Comparison of ENCODE assay signal across 11 mouse cellular contexts in genomic region chr13:57055409-57056195, GRCm38 (mm10).
A peak's percentile ranks its signal among the peaks of the same experiment; 100 is the strongest.
DNase-seq lines count a peak whose midpoint lies in the region; ATAC-seq and TF ChIP-seq lines count a peak whose summit lies in the region.
"Had no signal": no experiment of that assay in that cellular context is flagged by ENCODE, and none has a peak within 500 bp of the region (broad histone marks: within the 10 kb centered on the region; RNA-seq: fewer than 3 reads in every experiment).

No protein-coding gene starts in this region.

- intact Hi-C loops in heart, adult 2 months (cut with DNase I): no loop called here
- intact Hi-C loops in left cerebral cortex, postnatal 10 days (cut with DNase I): no loop called here

- peak; percentile 58 for DNase-seq in heart, adult 11 months
- no peak for DNase-seq in heart, adult 2 months
- DNase-seq in brain, embryonic 14.5 days (ENCODE audit: low read depth): peak; percentile 84
- DNase-seq in midbrain, postnatal 0 days (ENCODE audit: low spot score): peak; percentile 51
- no peak for DNase-seq in left cerebral cortex, postnatal 10 days (ENCODE audit: extremely low spot score in 1 of 2, low spot score in 2 of 2)
- DNase-seq in lung, adult 2 months: no peak
- DNase-seq in left cerebral cortex, adult 11 months (ENCODE audit: low spot score): no peak
- DNase-seq: adrenal gland, postnatal 36 days; B cell, adult 2 months; cerebellum, postnatal 36 days had no signal

- TF ChIP-seq POLR2A in heart, adult 2 months (IDR thresholded peaks at IDR 0.05; ENCODE audit: insufficient read depth, low read depth, low read length): no peak
- TF ChIP-seq POLR2A in brain, embryonic 14.5 days (IDR thresholded peaks at IDR 0.05; ENCODE audit: borderline replicate concordance, extremely low read depth, insufficient read depth, insufficient read length, poor library complexity, severe bottlenecking): no peak
- no peak for TF ChIP-seq POLR2A in lung, adult 2 months (IDR thresholded peaks at IDR 0.05; ENCODE audit: borderline replicate concordance, extremely low read depth, low read depth, low read length)

- no peaks in the 10 kb centered on the region for H3K27me3 ChIP-seq in heart, adult 2 months (ENCODE audit: control insufficient read depth, insufficient read depth, low read length)
- H3K27me3 ChIP-seq in hindbrain, embryonic 13.5 days: no peaks in the 10 kb centered on the region
- H3K27me3 ChIP-seq in midbrain, postnatal 0 days (ENCODE audit: insufficient read depth, low read length): no peaks in the 10 kb centered on the region

- WGBS in heart, adult 2 months: 81% methylated on average over 12 of the region's 12 CpGs
- WGBS in hindbrain, embryonic 13.5 days: 42% methylated on average over 12 of the region's 12 CpGs
- 34% methylated on average over 12 of the region's 12 CpGs for WGBS in midbrain, postnatal 0 days
- 70% methylated on average over 12 of the region's 12 CpGs for WGBS in lung, adult 2 months

- no peak for TF ChIP-seq EP300 in heart, adult 2 months (IDR thresholded peaks at IDR 0.05; ENCODE audit: insufficient read depth, low read depth, low read length)

- TF ChIP-seq CTCF in heart, adult 2 months (IDR thresholded peaks at IDR 0.05): no peak
- TF ChIP-seq CTCF in brain, embryonic 14.5 days (IDR thresholded peaks at IDR 0.05; ENCODE audit: borderline replicate concordance, extremely low read depth, insufficient read depth, insufficient read length): no peak
- no peak for TF ChIP-seq CTCF in midbrain, postnatal 0 days (IDR thresholded peaks at IDR 0.05)
- no peak for TF ChIP-seq CTCF in lung, adult 2 months (IDR thresholded peaks at IDR 0.05; ENCODE audit: insufficient read depth, low read length)

- H3K9ac ChIP-seq in heart, adult 2 months (ENCODE audit: low read depth, low read length): no peak overlapping the region
- H3K9ac ChIP-seq in hindbrain, embryonic 13.5 days: peak overlapping the region; percentile 5; the same call in 1 of the 2 replicates
- no peak overlapping the region for H3K9ac ChIP-seq in midbrain, postnatal 0 days (replicated peaks; ENCODE audit: low read length, poor library complexity, severe bottlenecking)

- ATAC-seq in hindbrain, embryonic 13.5 days (ENCODE audit: low FRiP score): peak; percentile 48; the same call in 1 of the 2 replicates
- ATAC-seq in midbrain, postnatal 0 days (ENCODE audit: low FRiP score): no peak

- H3K79me2 ChIP-seq in heart, adult 2 months (replicated peaks; ENCODE audit: control insufficient read depth, insufficient read depth, low read length): no peaks in the 10 kb centered on the region

- no peak overlapping the region for H3K4me3 ChIP-seq in heart, adult 2 months
- no peak overlapping the region for H3K4me3 ChIP-seq in hindbrain, embryonic 13.5 days
- no peak overlapping the region for H3K4me3 ChIP-seq in midbrain, postnatal 0 days (ENCODE audit: low read depth, low read length)
- H3K4me3 ChIP-seq in lung, adult 2 months (replicated peaks; ENCODE audit: extremely low read depth, low read depth, low read length): no peak overlapping the region

- no peaks in the 10 kb centered on the region for H3K9me3 ChIP-seq in hindbrain, embryonic 13.5 days
- no peaks in the 10 kb centered on the region for H3K9me3 ChIP-seq in midbrain, postnatal 0 days (ENCODE audit: low read length)

- no peak overlapping the region for H3K27ac ChIP-seq in heart, adult 2 months
- peak overlapping the region; percentile 75 for H3K27ac ChIP-seq in hindbrain, embryonic 13.5 days
- H3K27ac ChIP-seq in midbrain, postnatal 0 days (ENCODE audit: low read depth, low read length): 0 out of 2 replicates have a peak overlapping the region, but pooled peaks have one; percentile 0

- H3K4me2 ChIP-seq in hindbrain, embryonic 13.5 days: no peak overlapping the region
- no peak overlapping the region for H3K4me2 ChIP-seq in midbrain, postnatal 0 days (ENCODE audit: low read depth, low read length, poor library complexity, severe bottlenecking)

- no peaks in the 10 kb centered on the region for H3K4me1 ChIP-seq in heart, adult 2 months (ENCODE audit: control insufficient read depth, insufficient read depth, low read length)
- peaks cover 29% of the 10 kb centered on the region for H3K4me1 ChIP-seq in hindbrain, embryonic 13.5 days (replicated peaks)
- H3K4me1 ChIP-seq in midbrain, postnatal 0 days (ENCODE audit: insufficient read depth, low read length): peaks cover 7% of the 10 kb centered on the region; the same call in 1 of the 2 replicates
- H3K4me1 ChIP-seq in lung, adult 2 months (ENCODE audit: control insufficient read depth, insufficient read depth, low read length): no peaks in the 10 kb centered on the region

- H3K36me3 ChIP-seq in heart, adult 2 months (ENCODE audit: control insufficient read depth, insufficient read depth, low read length): no peaks in the 10 kb centered on the region
- no peaks in the 10 kb centered on the region for H3K36me3 ChIP-seq in hindbrain, embryonic 13.5 days
- H3K36me3 ChIP-seq in midbrain, postnatal 0 days (ENCODE audit: insufficient read depth, low read length): no peaks in the 10 kb centered on the region

Comparison
In these comparisons a context has a peak if more than half of its experiments do, and no peak if none do; other contexts are left out.
1. DNase-seq: peak in heart, adult 11 months (single experiment), brain, embryonic 14.5 days (single experiment) and midbrain, postnatal 0 days (single experiment); none in heart, adult 2 months (0 of 2), left cerebral cortex, postnatal 10 days (0 of 2), lung, adult 2 months (single experiment) and left cerebral cortex, adult 11 months (single experiment).